ENCODE assay signal across 8 mouse cellular contexts in the genomic region with DNA sequence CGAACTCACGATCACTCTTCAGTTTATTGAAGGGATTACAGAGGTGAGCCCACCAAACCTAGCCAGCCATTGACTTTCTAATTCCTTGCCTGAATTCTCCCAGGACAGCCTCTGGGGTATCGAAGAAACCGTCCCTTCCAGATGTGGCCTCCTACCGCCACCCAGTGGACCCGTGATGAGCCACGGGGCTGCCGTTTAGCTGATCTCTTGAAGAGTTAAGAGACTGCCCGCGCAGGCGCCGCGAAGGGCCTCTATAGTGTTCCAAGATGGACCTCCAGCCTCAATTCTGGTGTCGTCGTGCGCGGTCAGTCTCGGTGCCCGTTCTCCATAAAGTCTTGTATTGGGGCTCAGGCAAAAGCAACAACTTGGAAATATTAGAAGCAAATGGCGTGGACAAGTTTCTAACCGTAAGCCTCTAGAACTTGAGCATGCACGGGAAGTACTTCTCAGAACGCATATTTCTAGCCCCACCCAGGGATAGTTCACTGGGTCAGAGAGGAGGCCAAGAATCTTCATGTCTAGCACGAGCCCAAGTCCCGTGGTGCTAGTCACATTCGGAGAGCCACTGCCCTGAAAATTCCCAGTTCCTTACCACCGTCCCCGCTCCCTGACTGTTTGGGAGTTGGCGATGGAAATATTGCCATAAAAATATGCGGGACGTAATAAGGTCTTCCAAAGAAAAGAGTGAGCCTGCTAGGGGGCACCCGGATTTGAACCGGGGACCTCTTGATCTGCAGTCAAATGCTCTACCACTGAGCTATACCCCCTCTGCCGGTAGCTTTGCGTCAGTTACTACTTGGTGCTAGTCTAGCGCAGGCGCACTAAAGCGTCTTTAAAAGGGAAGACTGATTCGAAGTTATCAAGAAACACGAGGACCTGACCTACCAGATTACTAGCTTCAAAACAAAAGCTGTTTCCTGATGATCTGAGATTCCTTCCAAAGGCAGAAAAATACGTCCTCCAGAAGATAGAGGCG. TPM values are rescaled to one million over a fixed set of nuclear protein-coding genes. Genes with fewer than 3 reads are reported as not detected.
DNase-seq lines count a peak whose midpoint lies in the region; ATAC-seq lines count a peak whose summit lies in the region.

No protein-coding gene starts in this region.

- ATAC-seq in hindbrain, embryonic 16.5 days, result peak; percentile 82

- H3K9me3 ChIP-seq in hindbrain, embryonic 16.5 days (ENCODE audit: control insufficient read depth, low read length), result no peaks in the 10 kb centered on the region

- peak; percentile 94 for DNase-seq in T-cell, adult 2 months (ENCODE audit: low spot score)
- peak; percentile 93 to 99 for DNase-seq in cerebellum, postnatal 36 days
- peak; percentile 94 for DNase-seq in gastrocnemius, adult 18-20 months (ENCODE audit: low spot score)
- DNase-seq in left cerebral cortex, adult 18-20 months (ENCODE audit: low spot score in 2 of 2), result peak; percentile 94 to 96
- DNase-seq in right cerebral cortex, adult 18-20 months, result peak; percentile 94
- DNase-seq in urinary bladder, postnatal 10 days (ENCODE audit: low spot score), result peak; percentile 85

- peak overlapping the region; percentile 83 for H3K9ac ChIP-seq in hindbrain, embryonic 16.5 days (ENCODE audit: low read depth, low read length)

- peaks cover 18% of the 10 kb centered on the region for H3K27me3 ChIP-seq in hindbrain, embryonic 16.5 days (replicated peaks; ENCODE audit: control insufficient read depth, insufficient read depth, low read length)

- peaks cover 14% of the 10 kb centered on the region for H3K4me1 ChIP-seq in hindbrain, embryonic 16.5 days (ENCODE audit: control insufficient read depth, insufficient read depth, low read depth, low read length)

- WGBS in hindbrain, embryonic 16.5 days, result 1% methylated on average over 42 of the region's 42 CpGs
- WGBS in macrophage (ENCODE audit: missing documents), result under 1% methylated on average over 42 of the region's 42 CpGs

- peak overlapping the region; percentile 91 for H3K27ac ChIP-seq in hindbrain, embryonic 16.5 days (ENCODE audit: low read depth, low read length)
- peak overlapping the region; percentile 86 for H3K27ac ChIP-seq in macrophage

- peak overlapping the region; percentile 77 for H3K4me2 ChIP-seq in hindbrain, embryonic 16.5 days (ENCODE audit: low read length)

- H3K4me3 ChIP-seq in hindbrain, embryonic 16.5 days (ENCODE audit: low read length), result peak overlapping the region; percentile 91
- H3K4me3 ChIP-seq in macrophage (ENCODE audit: inconsistent target), result peak overlapping the region; percentile 93

- no peaks in the 10 kb centered on the region for H3K36me3 ChIP-seq in hindbrain, embryonic 16.5 days (ENCODE audit: control insufficient read depth, insufficient read depth, low read length)
- peaks cover 9% of the 10 kb centered on the region; the same call in 1 of the 2 replicates for H3K36me3 ChIP-seq in macrophage (ENCODE audit: inconsistent target)

- H3K79me2 ChIP-seq in macrophage (ENCODE audit: inconsistent target), result peaks cover 30% of the 10 kb centered on the region

RNA-seq across cellular contexts. Expression of gene Plxdc1, which starts 1.6 kb away (rescaled TPM):
- total RNA-seq in gastrocnemius, adult 18-20 months (2021), result 1 to 10 TPM; 2.1 to 2.6 TPM
- polyA plus RNA-seq in hindbrain, embryonic 16.5 days (2015; fragmentation: Nextera tagmentation; extraction: Ambion mirVana), result 2.1 and 2.8 TPM in 2 replicates
- 10 to 100 TPM; 42.2 to 46.7 TPM for total RNA-seq in left cerebral cortex, adult 18-20 months (2021)
- total RNA-seq in macrophage (2018; cell fraction: chromatin; rRNA removed), result 10 to 100 TPM in 20 of 26 experiments, 1 to 10 TPM in 6; 4.1 to 53.3 (median 21.2) TPM
- total RNA-seq in macrophage (2018; cell fraction: cytosol; rRNA removed), result 10 to 100 TPM in 12 of 26 experiments, 1 to 10 TPM in 14; 4.8 to 18.4 (median 9.6) TPM
- 10 to 100 TPM in 22 of 26 experiments, 1 to 10 TPM in 4; 6.7 to 40.2 (median 15.5) TPM for total RNA-seq in macrophage (2018; cell fraction: nucleus; rRNA removed)
- polyA plus RNA-seq in macrophage (2018), result 13.4 to 21.7 TPM (median 14.8 TPM) in 3 replicates

RNA-seq across cellular contexts. Expression of gene Arl5c, which starts 8.1 kb away (rescaled TPM):
- under 1 TPM in 1 of 2 experiments, not detected in 1; 0.26 TPM for total RNA-seq in gastrocnemius, adult 18-20 months (2021)
- polyA plus RNA-seq in hindbrain, embryonic 16.5 days (2015; fragmentation: Nextera tagmentation; extraction: Ambion mirVana), result 7.3 and 7.6 TPM in 2 replicates
- total RNA-seq in left cerebral cortex, adult 18-20 months (2021), result 1 to 10 TPM; 1.4 to 1.9 TPM
- 1,000 to 10,000 TPM in 2 of 26 experiments, 100 to 1,000 TPM in 20, 10 to 100 TPM in 4; 31.1 to 1,259 (median 293) TPM for total RNA-seq in macrophage (2018; cell fraction: chromatin; rRNA removed)
- 100 to 1,000 TPM in 11 of 26 experiments, 10 to 100 TPM in 15; 31.4 to 249 (median 89.3) TPM for total RNA-seq in macrophage (2018; cell fraction: cytosol; rRNA removed)
- total RNA-seq in macrophage (2018; cell fraction: nucleus; rRNA removed), result 1,000 to 10,000 TPM in 4 of 26 experiments, 100 to 1,000 TPM in 18, 10 to 100 TPM in 4; 16.7 to 1,412 (median 497) TPM
- 5.0 to 99.1 TPM (median 38.4 TPM) in 3 replicates for polyA plus RNA-seq in macrophage (2018)

RNA-seq across cellular contexts. Expression of gene Cacnb1, which starts 35.0 kb away (rescaled TPM):
- total RNA-seq in gastrocnemius, adult 18-20 months (2021), result 100 to 1,000 TPM; 167 to 198 TPM
- 59.6 and 69.0 TPM in 2 replicates for polyA plus RNA-seq in hindbrain, embryonic 16.5 days (2015; fragmentation: Nextera tagmentation; extraction: Ambion mirVana)
- total RNA-seq in left cerebral cortex, adult 18-20 months (2021), result 100 to 1,000 TPM; 154 to 170 TPM
- 10 to 100 TPM in 25 of 26 experiments, 1 to 10 TPM in 1; 7.5 to 54.0 (median 29.1) TPM for total RNA-seq in macrophage (2018; cell fraction: chromatin; rRNA removed)
- total RNA-seq in macrophage (2018; cell fraction: cytosol; rRNA removed), result 1 to 10 TPM in 25 of 26 experiments, under 1 TPM in 1; 0.98 to 6.2 (median 3.1) TPM
- total RNA-seq in macrophage (2018; cell fraction: nucleus; rRNA removed), result 10 to 100 TPM in 25 of 26 experiments, 1 to 10 TPM in 1; 5.0 to 35.3 (median 19.2) TPM
- 0.52 to 3.0 TPM (median 1.7 TPM) in 3 replicates for polyA plus RNA-seq in macrophage (2018)

RNA-seq across cellular contexts. Expression of gene Rpl19, which starts 38.7 kb away (rescaled TPM):
- total RNA-seq in gastrocnemius, adult 18-20 months (2021), result 100 to 1,000 TPM; 457 to 462 TPM
- polyA plus RNA-seq in hindbrain, embryonic 16.5 days (2015; fragmentation: Nextera tagmentation; extraction: Ambion mirVana), result 578 and 612 TPM in 2 replicates
- 100 to 1,000 TPM; 627 to 650 TPM for total RNA-seq in left cerebral cortex, adult 18-20 months (2021)
- 100 to 1,000 TPM in 7 of 26 experiments, 10 to 100 TPM in 19; 45.2 to 275 (median 88.9) TPM for total RNA-seq in macrophage (2018; cell fraction: chromatin; rRNA removed)
- total RNA-seq in macrophage (2018; cell fraction: cytosol; rRNA removed), result 1,000 to 10,000 TPM; 1,148 to 2,667 (median 1,510) TPM
- total RNA-seq in macrophage (2018; cell fraction: nucleus; rRNA removed), result 100 to 1,000 TPM; 164 to 346 (median 261) TPM
- polyA plus RNA-seq in macrophage (2018), result 1,810 to 2,012 TPM (median 1,833 TPM) in 3 replicates

Comparison
In these comparisons a context has a peak if more than half of its experiments do, and no peak if none do; other contexts are left out.
1. Peak in every context shown above with its lines: DNase-seq, ATAC-seq, H3K4me3 ChIP-seq and H3K27ac ChIP-seq.
2. RNA of gene Plxdc1, which starts 1.6 kb away (total RNA-seq): 42.2 to 46.7 TPM in left cerebral cortex, adult 18-20 months; 2.1 to 2.6 TPM in gastrocnemius, adult 18-20 months; every median in the first group is over 10 times any median in the second.